Mouse (Mus musculus): ENCODE measurements around the gene Zdhhc14. TPM values are rescaled to one million over a fixed set of nuclear protein-coding genes. Genes with fewer than 3 reads are reported as not detected.

Zdhhc14 gene
- polyA plus RNA-seq, 1 experiment: 5.7 TPM

DNA sequence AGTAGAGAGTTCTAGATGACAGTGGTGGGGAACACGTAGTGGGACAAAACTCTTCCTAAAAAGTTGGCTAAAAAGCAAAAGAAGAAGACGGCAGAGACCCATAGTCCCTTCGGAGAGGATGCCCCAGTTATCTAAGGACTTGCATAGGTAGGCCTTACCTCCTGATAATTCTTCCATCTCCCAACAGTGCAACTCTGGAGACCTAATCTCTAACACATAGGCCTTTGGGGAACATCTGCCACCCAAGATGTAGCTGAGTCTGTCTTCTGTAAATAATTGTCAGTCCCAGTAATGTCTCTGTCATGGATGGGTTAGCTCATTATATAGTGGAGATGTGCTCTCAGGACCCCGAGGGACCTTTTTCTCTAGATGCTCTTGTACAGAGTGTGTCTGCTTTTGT, 6.6 kb downstream of the Zdhhc14 start:
- peaks cover 7% of the 10 kb centered on the region; the same call in 1 of the 2 replicates for H3K4me1 ChIP-seq (ENCODE audit: control insufficient read depth, insufficient read depth, insufficient read length)
- no peak overlapping the region for H3K27ac ChIP-seq (ENCODE audit: insufficient read depth, low read length)
- H3K27me3 ChIP-seq (ENCODE audit: control insufficient read depth, insufficient read depth, low read length): no peaks in the 10 kb centered on the region
- 87% methylated on average over 4 of the region's 4 CpGs for WGBS
- H3K36me3 ChIP-seq (ENCODE audit: control insufficient read depth, insufficient read depth, low read length): no peaks in the 10 kb centered on the region
- H3K4me3 ChIP-seq (ENCODE audit: extremely low read depth, insufficient read depth, insufficient read length): no peak overlapping the region
- no peak for TF ChIP-seq POLR2A (IDR thresholded peaks at IDR 0.05; ENCODE audit: low read depth, low read length)
- no peak for TF ChIP-seq CTCF (IDR thresholded peaks at IDR 0.05; ENCODE audit: extremely low read depth, insufficient read depth, insufficient read length, insufficient replicate concordance)
- no peak for DNase-seq (ENCODE audit: low read depth in 1 of 2, low spot score in 2 of 2)

DNA sequence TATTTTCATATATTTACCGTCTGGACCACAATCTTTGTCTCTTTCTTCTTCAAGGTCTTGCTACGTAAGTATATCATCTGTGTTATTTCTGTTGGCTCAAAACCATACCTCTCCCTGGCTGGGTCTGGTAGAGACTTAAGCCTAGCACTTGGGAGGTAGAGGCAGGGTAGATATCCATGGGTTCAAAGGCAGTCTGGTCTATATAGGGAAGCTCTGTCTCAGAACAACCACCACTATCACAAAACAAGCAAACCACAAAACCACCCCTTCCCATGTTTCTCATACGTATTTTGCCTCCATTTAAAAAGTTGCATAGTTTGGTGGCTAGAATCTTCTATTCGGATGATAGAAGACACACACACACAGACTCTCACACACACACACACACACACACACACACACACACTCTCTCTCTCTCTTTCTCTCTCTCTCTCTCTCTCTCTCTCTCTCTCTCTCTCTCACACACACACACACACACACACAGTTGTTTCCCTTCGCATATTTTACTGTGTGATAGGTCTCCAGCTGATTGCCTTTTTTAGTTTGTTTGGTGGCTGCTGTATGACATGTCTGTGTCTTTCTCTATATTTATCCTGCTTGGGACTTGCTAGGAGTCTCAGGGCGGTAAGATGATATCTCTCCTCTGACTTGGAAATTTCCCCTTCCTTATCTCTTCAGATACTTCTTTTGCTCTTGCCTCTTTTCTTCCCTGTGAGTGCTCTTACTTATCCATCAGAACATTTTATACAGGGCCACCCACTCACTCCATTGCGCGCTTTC, 11.8 kb downstream of the Zdhhc14 start:
- Histone ChIP-seq H3K36me3 (ENCODE audit: control insufficient read depth, insufficient read depth, low read length) (no peaks in the 10 kb centered on the region), H3K4me3 (ENCODE audit: extremely low read depth, insufficient read depth, insufficient read length) (no peak overlapping the region), H3K27me3 (ENCODE audit: control insufficient read depth, insufficient read depth, low read length) (no peaks in the 10 kb centered on the region), H3K4me1 (ENCODE audit: control insufficient read depth, insufficient read depth, insufficient read length) (no peaks in the 10 kb centered on the region), H3K27ac (ENCODE audit: insufficient read depth, low read length) (no peak overlapping the region)
- no peak for TF ChIP-seq POLR2A (IDR thresholded peaks at IDR 0.05; ENCODE audit: low read depth, low read length)
- TF ChIP-seq CTCF (IDR thresholded peaks at IDR 0.05; ENCODE audit: extremely low read depth, insufficient read depth, insufficient read length, insufficient replicate concordance): no peak
- 67% methylated on average over 8 of the region's 8 CpGs for WGBS
- DNase-seq (ENCODE audit: low read depth in 1 of 2, low spot score in 2 of 2): no peak

DNA sequence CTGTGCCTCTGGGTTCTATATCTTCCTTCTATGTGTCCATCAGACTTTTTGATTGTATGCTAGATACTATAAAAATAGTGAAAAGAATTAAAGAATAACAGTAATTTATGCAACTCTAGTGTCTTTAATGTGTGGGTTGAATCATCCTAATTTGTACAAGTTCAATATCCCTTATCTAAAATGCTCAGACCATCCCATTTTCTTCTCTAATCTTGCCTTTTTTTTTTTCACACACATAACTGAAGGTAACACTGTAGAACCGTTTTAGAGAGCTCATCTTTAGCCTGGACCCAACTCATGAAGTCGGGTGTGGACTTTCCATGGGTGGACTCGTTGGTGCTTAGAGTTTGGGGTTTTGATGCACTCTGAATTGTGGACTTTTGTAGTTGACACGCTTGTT, 12.6 kb downstream of the Zdhhc14 start:
- H3K4me3 ChIP-seq (ENCODE audit: extremely low read depth, insufficient read depth, insufficient read length): no peak overlapping the region
- no peaks in the 10 kb centered on the region for H3K27me3 ChIP-seq (ENCODE audit: control insufficient read depth, insufficient read depth, low read length)
- no peaks in the 10 kb centered on the region for H3K4me1 ChIP-seq (ENCODE audit: control insufficient read depth, insufficient read depth, insufficient read length)
- WGBS: 81% methylated on average over 4 of the region's 4 CpGs
- no peak for DNase-seq (ENCODE audit: low read depth in 1 of 2, low spot score in 2 of 2)
- H3K27ac ChIP-seq (ENCODE audit: insufficient read depth, low read length): no peak overlapping the region
- TF ChIP-seq POLR2A (IDR thresholded peaks at IDR 0.05; ENCODE audit: low read depth, low read length): no peak
- no peak for TF ChIP-seq CTCF (IDR thresholded peaks at IDR 0.05; ENCODE audit: extremely low read depth, insufficient read depth, insufficient read length, insufficient replicate concordance)
- H3K36me3 ChIP-seq (ENCODE audit: control insufficient read depth, insufficient read depth, low read length): no peaks in the 10 kb centered on the region

DNA sequence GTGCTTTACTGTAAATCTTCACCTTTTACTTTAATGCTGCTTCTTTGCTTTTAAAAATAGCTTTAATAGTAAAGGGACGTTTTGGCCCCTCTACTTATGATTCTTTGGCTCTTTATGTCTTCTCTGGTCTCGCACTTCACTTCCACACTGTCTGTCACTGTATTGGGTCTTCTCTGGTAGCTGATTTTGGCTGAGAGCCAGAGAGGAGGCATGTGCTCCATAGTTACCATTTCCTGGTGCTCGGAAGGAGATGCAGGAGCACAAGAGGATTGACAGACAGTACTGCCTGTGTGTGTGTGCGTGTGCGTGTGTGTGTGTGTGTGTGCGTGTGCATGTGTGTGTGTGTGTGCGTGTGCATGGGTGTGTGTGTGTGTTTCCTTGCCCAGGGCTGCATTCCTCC, 14.2 kb downstream of the Zdhhc14 start:
- H3K4me1 ChIP-seq (ENCODE audit: control insufficient read depth, insufficient read depth, insufficient read length): 0 out of 2 replicates have a peak, but pooled peaks cover 3% of the 10 kb centered on the region
- no peaks in the 10 kb centered on the region for H3K27me3 ChIP-seq (ENCODE audit: control insufficient read depth, insufficient read depth, low read length)
- DNase-seq (ENCODE audit: low read depth in 1 of 2, low spot score in 2 of 2): no peak
- WGBS: 70% methylated on average over 7 of the region's 7 CpGs
- no peak overlapping the region for H3K4me3 ChIP-seq (ENCODE audit: extremely low read depth, insufficient read depth, insufficient read length)
- no peak overlapping the region for H3K27ac ChIP-seq (ENCODE audit: insufficient read depth, low read length)
- TF ChIP-seq POLR2A (IDR thresholded peaks at IDR 0.05; ENCODE audit: low read depth, low read length): no peak
- no peak for TF ChIP-seq CTCF (IDR thresholded peaks at IDR 0.05; ENCODE audit: extremely low read depth, insufficient read depth, insufficient read length, insufficient replicate concordance)
- H3K36me3 ChIP-seq (ENCODE audit: control insufficient read depth, insufficient read depth, low read length): no peaks in the 10 kb centered on the region

DNA sequence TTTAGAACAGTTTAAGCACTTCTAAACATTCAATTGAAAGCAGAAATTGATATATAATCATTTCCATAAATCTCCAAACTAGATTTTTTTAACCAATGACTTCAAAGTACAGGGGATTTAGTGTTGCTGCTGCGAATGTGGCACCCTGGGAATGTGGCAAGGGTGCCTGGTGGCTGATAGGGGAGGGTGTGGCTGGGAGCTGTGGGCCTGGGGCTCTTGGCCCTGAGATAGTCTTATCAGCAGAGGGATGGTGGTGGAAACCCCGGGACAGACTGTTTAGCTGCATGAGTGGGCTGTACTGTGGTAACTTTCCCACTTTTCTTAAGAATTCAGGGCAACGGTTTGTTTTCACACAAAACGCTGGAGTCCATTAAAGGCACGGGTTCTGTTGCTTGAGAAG, 14.6 kb downstream of the Zdhhc14 start:
- H3K27ac ChIP-seq (ENCODE audit: insufficient read depth, low read length): no peak overlapping the region
- no peaks in the 10 kb centered on the region for H3K27me3 ChIP-seq (ENCODE audit: control insufficient read depth, insufficient read depth, low read length)
- H3K4me1 ChIP-seq (ENCODE audit: control insufficient read depth, insufficient read depth, insufficient read length): 0 out of 2 replicates have a peak, but pooled peaks cover 3% of the 10 kb centered on the region
- no peaks in the 10 kb centered on the region for H3K36me3 ChIP-seq (ENCODE audit: control insufficient read depth, insufficient read depth, low read length)
- whole genome bisulfite sequencing: 74% methylated on average over 5 of the region's 5 CpGs
- no peak for DNase-seq (ENCODE audit: low read depth in 1 of 2, low spot score in 2 of 2)
- H3K4me3 ChIP-seq (ENCODE audit: extremely low read depth, insufficient read depth, insufficient read length): no peak overlapping the region
- TF ChIP-seq POLR2A (IDR thresholded peaks at IDR 0.05; ENCODE audit: low read depth, low read length): no peak
- TF ChIP-seq CTCF (IDR thresholded peaks at IDR 0.05; ENCODE audit: extremely low read depth, insufficient read depth, insufficient read length, insufficient replicate concordance): no peak

DNA sequence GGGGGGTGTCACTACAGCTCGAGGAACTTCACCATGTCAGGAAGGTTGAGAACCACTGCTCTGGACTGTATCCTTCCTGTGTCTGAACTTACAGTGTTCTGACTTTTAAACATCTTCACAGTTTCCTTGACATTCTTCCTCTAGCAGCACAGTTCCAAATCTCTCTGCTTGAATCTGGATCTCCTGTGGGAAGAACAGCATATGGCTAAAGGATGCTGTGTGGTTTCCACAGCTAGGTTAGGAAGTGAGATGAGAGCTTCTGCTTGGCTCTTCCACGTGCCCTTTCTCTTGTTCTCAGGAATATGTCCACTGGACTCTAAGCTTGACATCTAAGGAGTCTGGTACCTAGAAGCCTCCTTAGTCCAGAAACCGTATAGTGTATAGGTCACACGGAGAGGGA, 15.7 kb downstream of the Zdhhc14 start:
- H3K36me3 ChIP-seq (ENCODE audit: control insufficient read depth, insufficient read depth, low read length): no peaks in the 10 kb centered on the region
- H3K27ac ChIP-seq (ENCODE audit: insufficient read depth, low read length): no peak overlapping the region
- H3K4me1 ChIP-seq (ENCODE audit: control insufficient read depth, insufficient read depth, insufficient read length): 0 out of 2 replicates have a peak, but pooled peaks cover 3% of the 10 kb centered on the region
- TF ChIP-seq CTCF (IDR thresholded peaks at IDR 0.05; ENCODE audit: extremely low read depth, insufficient read depth, insufficient read length, insufficient replicate concordance) (no peak), POLR2A (IDR thresholded peaks at IDR 0.05; ENCODE audit: low read depth, low read length) (no peak)
- 73% methylated on average over 4 of the region's 4 CpGs for WGBS
- H3K4me3 ChIP-seq (ENCODE audit: extremely low read depth, insufficient read depth, insufficient read length): no peak overlapping the region
- DNase-seq (ENCODE audit: low read depth in 1 of 2, low spot score in 2 of 2): no peak
- no peaks in the 10 kb centered on the region for H3K27me3 ChIP-seq (ENCODE audit: control insufficient read depth, insufficient read depth, low read length)

DNA sequence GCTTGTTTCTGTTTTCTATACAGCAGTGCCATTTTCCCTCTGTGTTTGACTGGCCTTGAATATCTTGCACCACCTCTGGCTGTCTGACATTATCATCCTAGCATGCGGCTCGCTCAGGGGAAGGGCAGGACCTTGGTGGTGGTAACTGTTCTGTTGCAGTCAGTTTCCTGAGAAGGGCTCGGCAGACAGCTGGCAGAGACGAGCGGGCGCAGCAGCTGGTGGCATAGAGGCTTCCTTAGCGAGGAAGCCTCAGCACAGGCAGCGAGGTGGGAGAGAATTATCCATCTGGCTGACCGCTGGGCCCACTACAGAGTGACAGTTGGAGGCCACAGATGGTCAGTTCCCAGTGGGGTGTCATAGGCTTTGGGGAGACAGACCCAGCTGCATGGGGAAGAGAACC, 18.2 kb downstream of the Zdhhc14 start:
- DNase-seq (ENCODE audit: low read depth in 1 of 2, low spot score in 2 of 2): no peak
- Histone ChIP-seq H3K36me3 (ENCODE audit: control insufficient read depth, insufficient read depth, low read length) (no peaks in the 10 kb centered on the region), H3K27me3 (ENCODE audit: control insufficient read depth, insufficient read depth, low read length) (no peaks in the 10 kb centered on the region), H3K27ac (ENCODE audit: insufficient read depth, low read length) (no peak overlapping the region), H3K4me3 (ENCODE audit: extremely low read depth, insufficient read depth, insufficient read length) (no peak overlapping the region), H3K4me1 (ENCODE audit: control insufficient read depth, insufficient read depth, insufficient read length) (0 out of 2 replicates have a peak, but pooled peaks cover 3% of the 10 kb centered on the region)
- no peak for TF ChIP-seq POLR2A (IDR thresholded peaks at IDR 0.05; ENCODE audit: low read depth, low read length)
- TF ChIP-seq CTCF (IDR thresholded peaks at IDR 0.05; ENCODE audit: extremely low read depth, insufficient read depth, insufficient read length, insufficient replicate concordance): no peak
- 29% methylated on average over 9 of the region's 9 CpGs for WGBS

Measured in spleen, adult 2 months (tissue).